In the genomic region with DNA sequence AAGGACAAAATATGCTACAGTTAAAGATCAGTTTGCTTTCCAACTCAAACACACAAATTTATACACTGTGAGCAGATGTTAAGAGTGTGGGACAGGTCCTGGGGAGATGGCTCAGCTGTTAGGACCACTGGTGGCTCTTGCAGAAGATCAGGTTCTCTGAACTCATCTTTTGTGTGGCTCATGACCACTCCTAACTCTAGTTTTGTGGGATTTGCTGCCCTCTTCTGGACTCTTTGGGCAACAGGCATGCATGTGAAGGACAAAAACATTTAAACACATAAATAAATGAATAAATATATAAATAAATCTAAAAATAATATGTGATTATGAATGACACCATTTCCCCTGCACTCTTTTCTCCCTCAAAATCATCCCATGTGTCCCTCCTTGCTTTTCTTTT, we compare ENCODE assay signal across 9 mouse cellular contexts. TPM values are rescaled to one million over a fixed set of nuclear protein-coding genes. Genes with fewer than 3 reads are reported as not detected.
DNase-seq lines count a peak whose midpoint lies in the region; ATAC-seq and TF ChIP-seq lines count a peak whose summit lies in the region.
"Had no signal": no experiment of that assay in that cellular context is flagged by ENCODE, and none has a peak within 500 bp of the region (broad histone marks: within the 10 kb centered on the region; RNA-seq: fewer than 3 reads in every experiment).

No protein-coding gene starts in this region.

- TF ChIP-seq CTCF in lung, embryonic 14.5 days (IDR thresholded peaks at IDR 0.05; ENCODE audit: low read depth): peak; percentile 42

- no peaks in the 10 kb centered on the region for H3K4me1 ChIP-seq in lung, embryonic 14.5 days (ENCODE audit: insufficient read depth)

- H3K27ac ChIP-seq in lung, embryonic 14.5 days (ENCODE audit: low read depth): no peak overlapping the region

- no peak overlapping the region for H3K4me2 ChIP-seq in lung, embryonic 14.5 days

- H3K9me3 ChIP-seq in lung, embryonic 14.5 days (ENCODE audit: low read depth, low read length): no peaks in the 10 kb centered on the region
- H3K9me3 ChIP-seq: G1E had no signal

- DNase-seq in cerebellum, postnatal 14 days: peak; percentile 45 to 51
- DNase-seq in lung, embryonic 14.5 days: peak; percentile 70
- DNase-seq in lung, adult 18-20 months: no peak
- DNase-seq in adrenal gland, postnatal 25 days: peak; percentile 12
- peak; percentile 8 to 51 for DNase-seq in kidney, postnatal 36 days
- peak; percentile 15 for DNase-seq in thymus, postnatal 4 days
- DNase-seq in gastrocnemius, postnatal 4 days (ENCODE audit: low spot score in 2 of 2): no peak

- H3K4me3 ChIP-seq in lung, embryonic 14.5 days (ENCODE audit: low read depth, low read length): no peak overlapping the region

- no peaks in the 10 kb centered on the region for H3K27me3 ChIP-seq in lung, embryonic 14.5 days (ENCODE audit: insufficient read depth, low read length)

- no peaks in the 10 kb centered on the region for H3K36me3 ChIP-seq in lung, embryonic 14.5 days (ENCODE audit: insufficient read depth)
- H3K36me3 ChIP-seq: G1E had no signal

- H3K9ac ChIP-seq in lung, embryonic 14.5 days: no peak overlapping the region

- no peak for ATAC-seq in cerebellum, adult (ENCODE audit: insufficient number of reproducible peaks, low FRiP score, low TSS enrichment)
- ATAC-seq in lung, embryonic 14.5 days (ENCODE audit: insufficient read depth): no peak

RNA-seq across cellular contexts. Expression of a gene that starts 5.9 kb away (rescaled TPM):
- polyA plus RNA-seq in lung, embryonic 14.5 days (2014; fragmentation: Nextera tagmentation; extraction: Ambion mirVana): 10.4 and 10.9 TPM in 2 replicates
- 4.0 and 4.4 TPM in 2 replicates for total RNA-seq in adrenal gland, postnatal 25 days (2021)
- 10 to 100 TPM in 1 of 2 experiments, 1 to 10 TPM in 1; 9.3 to 10.5 TPM for total RNA-seq in gastrocnemius, postnatal 4 days (2021)

RNA-seq across cellular contexts. Expression of a gene that starts 34.1 kb away (rescaled TPM):
- polyA plus RNA-seq in lung, embryonic 14.5 days (2014; fragmentation: Nextera tagmentation; extraction: Ambion mirVana): 6.2 and 6.4 TPM in 2 replicates
- total RNA-seq in adrenal gland, postnatal 25 days (2021): 0.38 and 1.0 TPM in 2 replicates
- under 1 TPM; 0.39 to 0.60 TPM for total RNA-seq in gastrocnemius, postnatal 4 days (2021)
- polyA plus RNA-seq: G1E had no signal

Comparison
In these comparisons a context has a peak if more than half of its experiments do, and no peak if none do; other contexts are left out.
1. DNase-seq: peak in cerebellum, postnatal 14 days (2 of 2), lung, embryonic 14.5 days (single experiment), adrenal gland, postnatal 25 days (single experiment), kidney, postnatal 36 days (2 of 2) and thymus, postnatal 4 days (single experiment); none in lung, adult 18-20 months (0 of 2) and gastrocnemius, postnatal 4 days (0 of 2).